Mouse (Mus musculus): ENCODE data around the gene Gal3st2b. TPM values are rescaled to one million over a fixed set of nuclear protein-coding genes. Genes with fewer than 3 reads are reported as not detected.
A peak's percentile ranks its signal among the peaks of the same experiment; 100 is the strongest.
"Not testable (repeated sequence)": the region's sequence is repeated elsewhere in the genome, so short reads cannot be mapped to it uniquely, and the experiment has no call there.

Gal3st2b gene
- polyA plus RNA-seq, 1 experiment from 2014 or later, result not detected

GRCm38 (mm10) chr1:93911877-93912276, 6.2 kb upstream of the Gal3st2b start:
- WGBS, result no CpG with 5 or more reads among the region's 2 CpGs
- not testable (repeated sequence) for DNase-seq (ENCODE audit: low spot score); H3K36me3 ChIP-seq (ENCODE audit: control insufficient read depth, insufficient read depth, low read length); H3K4me3 ChIP-seq (ENCODE audit: low read depth, low read length); H3K9ac ChIP-seq (ENCODE audit: low read depth, low read length); H3K4me1 ChIP-seq (replicated peaks; ENCODE audit: control insufficient read depth, insufficient read depth, low read length); H3K4me2 ChIP-seq; H3K27me3 ChIP-seq (replicated peaks; ENCODE audit: control insufficient read depth, insufficient read depth, low read length); ATAC-seq (replicated peaks; ENCODE audit: low FRiP score); H3K27ac ChIP-seq (ENCODE audit: low read depth, low read length); H3K9me3 ChIP-seq (ENCODE audit: control insufficient read depth, low read length)

- not testable (repeated sequence) for ATAC-seq (replicated peaks; ENCODE audit: low FRiP score); H3K4me1 ChIP-seq (replicated peaks; ENCODE audit: control insufficient read depth, insufficient read depth, low read length); H3K4me3 ChIP-seq (ENCODE audit: low read depth, low read length); H3K9ac ChIP-seq (ENCODE audit: low read depth, low read length); H3K27ac ChIP-seq (ENCODE audit: low read depth, low read length); H3K36me3 ChIP-seq (ENCODE audit: control insufficient read depth, insufficient read depth, low read length); H3K4me2 ChIP-seq; DNase-seq (ENCODE audit: low spot score); H3K9me3 ChIP-seq (ENCODE audit: control insufficient read depth, low read length); H3K27me3 ChIP-seq (replicated peaks; ENCODE audit: control insufficient read depth, insufficient read depth, low read length)
- WGBS, result 58% methylated on average over 3 of the region's 3 CpGs
These were observed 951 bp upstream of the Gal3st2b start for GRCm38 (mm10) chr1:93917160-93917559.

- DNase-seq (ENCODE audit: low spot score); H3K27me3 ChIP-seq (replicated peaks; ENCODE audit: control insufficient read depth, insufficient read depth, low read length); H3K27ac ChIP-seq (ENCODE audit: low read depth, low read length); H3K4me3 ChIP-seq (ENCODE audit: low read depth, low read length); ATAC-seq (replicated peaks; ENCODE audit: low FRiP score); H3K9me3 ChIP-seq (ENCODE audit: control insufficient read depth, low read length); H3K4me1 ChIP-seq (replicated peaks; ENCODE audit: control insufficient read depth, insufficient read depth, low read length); H3K36me3 ChIP-seq (ENCODE audit: control insufficient read depth, insufficient read depth, low read length); H3K9ac ChIP-seq (ENCODE audit: low read depth, low read length); H3K4me2 ChIP-seq: not testable (repeated sequence)
- WGBS, result 77% methylated on average over 1 of the region's 1 CpGs
These were observed 664 bp downstream of the Gal3st2b start for GRCm38 (mm10) chr1:93918775-93919174.

GRCm38 (mm10) chr1:93919321-93919720, 1.2 kb downstream of the Gal3st2b start:
- H3K4me3 ChIP-seq (ENCODE audit: low read depth, low read length); H3K9me3 ChIP-seq (ENCODE audit: control insufficient read depth, low read length); H3K4me2 ChIP-seq; DNase-seq (ENCODE audit: low spot score); ATAC-seq (replicated peaks; ENCODE audit: low FRiP score); H3K9ac ChIP-seq (ENCODE audit: low read depth, low read length); H3K27ac ChIP-seq (ENCODE audit: low read depth, low read length); H3K27me3 ChIP-seq (replicated peaks; ENCODE audit: control insufficient read depth, insufficient read depth, low read length); H3K36me3 ChIP-seq (ENCODE audit: control insufficient read depth, insufficient read depth, low read length); H3K4me1 ChIP-seq (replicated peaks; ENCODE audit: control insufficient read depth, insufficient read depth, low read length): not testable (repeated sequence)
- WGBS, result 74% methylated on average over 3 of the region's 3 CpGs

- not testable (repeated sequence) for H3K4me3 ChIP-seq (ENCODE audit: low read depth, low read length); H3K9ac ChIP-seq (ENCODE audit: low read depth, low read length); H3K27me3 ChIP-seq (replicated peaks; ENCODE audit: control insufficient read depth, insufficient read depth, low read length); DNase-seq (ENCODE audit: low spot score); H3K36me3 ChIP-seq (ENCODE audit: control insufficient read depth, insufficient read depth, low read length); H3K27ac ChIP-seq (ENCODE audit: low read depth, low read length); H3K4me1 ChIP-seq (replicated peaks; ENCODE audit: control insufficient read depth, insufficient read depth, low read length); H3K9me3 ChIP-seq (ENCODE audit: control insufficient read depth, low read length); H3K4me2 ChIP-seq
- WGBS, result 41% methylated on average over 3 of the region's 3 CpGs
- ATAC-seq (replicated peaks; ENCODE audit: low FRiP score), result 0 out of 2 replicates have a peak, but pooled peaks have one; percentile 29
These were observed 4.5 kb downstream of the Gal3st2b start for GRCm38 (mm10) chr1:93922609-93923008.

GRCm38 (mm10) chr1:93923098-93923497, 5.0 kb downstream of the Gal3st2b start:
- H3K4me2 ChIP-seq; H3K9me3 ChIP-seq (ENCODE audit: control insufficient read depth, low read length); ATAC-seq (replicated peaks; ENCODE audit: low FRiP score); H3K4me1 ChIP-seq (replicated peaks; ENCODE audit: control insufficient read depth, insufficient read depth, low read length); H3K4me3 ChIP-seq (ENCODE audit: low read depth, low read length); H3K27me3 ChIP-seq (replicated peaks; ENCODE audit: control insufficient read depth, insufficient read depth, low read length); DNase-seq (ENCODE audit: low spot score); H3K36me3 ChIP-seq (ENCODE audit: control insufficient read depth, insufficient read depth, low read length); H3K27ac ChIP-seq (ENCODE audit: low read depth, low read length); H3K9ac ChIP-seq (ENCODE audit: low read depth, low read length): not testable (repeated sequence)
- WGBS, result 36% methylated on average over 2 of the region's 2 CpGs

GRCm38 (mm10) chr1:93935378-93935777, 17.3 kb downstream of the Gal3st2b start:
- H3K4me1 ChIP-seq (replicated peaks; ENCODE audit: control insufficient read depth, insufficient read depth, low read length); DNase-seq (ENCODE audit: low spot score); ATAC-seq (replicated peaks; ENCODE audit: low FRiP score); H3K9me3 ChIP-seq (ENCODE audit: control insufficient read depth, low read length); H3K36me3 ChIP-seq (ENCODE audit: control insufficient read depth, insufficient read depth, low read length); H3K27me3 ChIP-seq (replicated peaks; ENCODE audit: control insufficient read depth, insufficient read depth, low read length); H3K4me2 ChIP-seq; H3K9ac ChIP-seq (ENCODE audit: low read depth, low read length); H3K27ac ChIP-seq (ENCODE audit: low read depth, low read length); H3K4me3 ChIP-seq (ENCODE audit: low read depth, low read length): not testable (repeated sequence)
- 85% methylated on average over 1 of the region's 1 CpGs for whole genome bisulfite sequencing

GRCm38 (mm10) chr1:93937807-93938206, 19.7 kb downstream of the Gal3st2b start:
- H3K27me3 ChIP-seq (replicated peaks; ENCODE audit: control insufficient read depth, insufficient read depth, low read length); H3K4me1 ChIP-seq (replicated peaks; ENCODE audit: control insufficient read depth, insufficient read depth, low read length); H3K4me3 ChIP-seq (ENCODE audit: low read depth, low read length); H3K4me2 ChIP-seq; DNase-seq (ENCODE audit: low spot score); H3K36me3 ChIP-seq (ENCODE audit: control insufficient read depth, insufficient read depth, low read length); H3K27ac ChIP-seq (ENCODE audit: low read depth, low read length); H3K9me3 ChIP-seq (ENCODE audit: control insufficient read depth, low read length); H3K9ac ChIP-seq (ENCODE audit: low read depth, low read length); ATAC-seq (replicated peaks; ENCODE audit: low FRiP score): not testable (repeated sequence)
- 36% methylated on average over 1 of the region's 1 CpGs for WGBS

GRCm38 (mm10) chr1:93938415-93938814, 20.3 kb downstream of the Gal3st2b start:
- not testable (repeated sequence) for DNase-seq (ENCODE audit: low spot score); H3K4me1 ChIP-seq (replicated peaks; ENCODE audit: control insufficient read depth, insufficient read depth, low read length); ATAC-seq (replicated peaks; ENCODE audit: low FRiP score); H3K36me3 ChIP-seq (ENCODE audit: control insufficient read depth, insufficient read depth, low read length); H3K9me3 ChIP-seq (ENCODE audit: control insufficient read depth, low read length); H3K27ac ChIP-seq (ENCODE audit: low read depth, low read length); H3K4me3 ChIP-seq (ENCODE audit: low read depth, low read length); H3K27me3 ChIP-seq (replicated peaks; ENCODE audit: control insufficient read depth, insufficient read depth, low read length); H3K9ac ChIP-seq (ENCODE audit: low read depth, low read length); H3K4me2 ChIP-seq
- WGBS, result 80% methylated on average over 7 of the region's 7 CpGs

Measured in liver, embryonic 11.5 days (tissue).